Mouse (Mus musculus): ENCODE measurements around the gene Rerg. TPM values are rescaled to one million over a fixed set of nuclear protein-coding genes. Genes with fewer than 3 reads are reported as not detected.

The Rerg gene
- total and polyA plus RNA-seq, 2 experiments from 2014 or later, result 1.6 to 7.3 TPM

- peak; percentile 30 for DNase-seq (ENCODE audit: low spot score)
- H3K4me2 ChIP-seq (ENCODE audit: low read depth, low read length), result no peak overlapping the region
- no peaks in the 10 kb centered on the region for H3K9me3 ChIP-seq (ENCODE audit: low read length)
- H3K27ac ChIP-seq, result no peak overlapping the region
- ATAC-seq, result 0 out of 2 replicates have a peak, but pooled peaks have one; percentile 32
- no peak overlapping the region for H3K9ac ChIP-seq (replicated peaks; ENCODE audit: low read length)
- H3K36me3 ChIP-seq (ENCODE audit: insufficient read depth, low read length), result no peaks in the 10 kb centered on the region
- no peak overlapping the region for H3K4me3 ChIP-seq (ENCODE audit: low read length)
- H3K27me3 ChIP-seq (ENCODE audit: insufficient read depth, low read length), result no peaks in the 10 kb centered on the region
- no peak for TF ChIP-seq CTCF (IDR thresholded peaks at IDR 0.05; ENCODE audit: low read depth)
- H3K4me1 ChIP-seq (ENCODE audit: insufficient read depth, low read length), result 0 out of 2 replicates have a peak, but pooled peaks cover 5% of the 10 kb centered on the region
- WGBS, result 68% methylated on average over 3 of the region's 3 CpGs
These were observed 17.1 kb upstream of the Rerg start for GRCm38 (mm10) chr6:137187426-137187825.

DNA sequence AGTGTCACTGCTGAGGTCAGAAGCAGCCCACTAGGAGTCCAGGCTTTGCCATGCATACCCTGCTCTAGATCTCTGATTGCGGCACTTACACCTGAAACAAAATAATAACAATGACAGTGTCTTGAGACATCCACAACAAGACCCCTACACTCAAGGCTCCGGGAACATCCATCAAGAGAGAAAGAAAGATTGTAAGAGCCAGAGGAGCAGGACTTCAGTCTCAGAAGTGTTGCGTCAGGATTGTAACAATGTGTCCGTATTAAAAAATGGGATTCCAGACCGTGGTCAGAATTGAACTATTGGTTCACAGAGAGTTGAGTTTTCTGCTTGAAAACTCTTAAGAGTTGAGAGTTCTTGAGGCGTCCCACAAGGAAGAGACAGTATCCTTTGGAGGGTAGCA, 10.3 kb upstream of the Rerg start:
- Histone ChIP-seq H3K27me3 (ENCODE audit: insufficient read depth, low read length) (no peaks in the 10 kb centered on the region), H3K9ac (replicated peaks; ENCODE audit: low read length) (no peak overlapping the region), H3K4me3 (ENCODE audit: low read length) (no peak overlapping the region), H3K27ac (no peak overlapping the region), H3K4me2 (ENCODE audit: low read depth, low read length) (no peak overlapping the region), H3K36me3 (ENCODE audit: insufficient read depth, low read length) (no peaks in the 10 kb centered on the region), H3K9me3 (ENCODE audit: low read length) (no peaks in the 10 kb centered on the region), H3K4me1 (ENCODE audit: insufficient read depth, low read length) (no peaks in the 10 kb centered on the region)
- no peak for TF ChIP-seq CTCF (IDR thresholded peaks at IDR 0.05; ENCODE audit: low read depth)
- DNase-seq (ENCODE audit: low spot score) (no peak), ATAC-seq (no peak)
- WGBS, result 74% methylated on average over 6 of the region's 6 CpGs

DNA sequence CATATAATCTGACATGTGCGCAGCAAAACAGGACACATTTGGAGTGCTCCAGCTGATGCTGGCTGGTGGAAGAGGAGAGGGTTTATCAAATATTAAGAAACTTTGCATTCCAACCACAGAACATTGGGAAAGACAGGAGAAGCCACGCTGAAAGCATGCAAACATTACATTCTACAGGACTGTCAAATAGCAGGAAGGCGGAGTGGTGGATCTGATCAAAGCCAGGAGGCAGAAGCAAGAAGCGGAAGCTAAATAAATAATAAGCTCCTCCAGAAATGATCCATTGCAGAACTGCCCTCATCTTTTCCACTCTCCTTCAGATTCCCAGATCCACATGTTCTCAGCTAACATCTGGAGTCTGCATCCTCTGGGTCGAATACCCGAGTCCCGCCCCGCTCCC, 9.8 kb upstream of the Rerg start:
- Histone ChIP-seq H3K9me3 (ENCODE audit: low read length) (no peaks in the 10 kb centered on the region), H3K27ac (no peak overlapping the region), H3K4me2 (ENCODE audit: low read depth, low read length) (no peak overlapping the region), H3K27me3 (ENCODE audit: insufficient read depth, low read length) (no peaks in the 10 kb centered on the region), H3K9ac (replicated peaks; ENCODE audit: low read length) (no peak overlapping the region), H3K4me1 (ENCODE audit: insufficient read depth, low read length) (no peaks in the 10 kb centered on the region), H3K4me3 (ENCODE audit: low read length) (no peak overlapping the region), H3K36me3 (ENCODE audit: insufficient read depth, low read length) (no peaks in the 10 kb centered on the region)
- TF ChIP-seq CTCF (IDR thresholded peaks at IDR 0.05; ENCODE audit: low read depth), result no peak
- ATAC-seq (no peak), DNase-seq (ENCODE audit: low spot score) (no peak)
- WGBS, result 64% methylated on average over 8 of the region's 8 CpGs

GRCm38 (mm10) chr6:137179026-137179425, 8.7 kb upstream of the Rerg start:
- Histone ChIP-seq H3K27ac (no peak overlapping the region), H3K4me1 (ENCODE audit: insufficient read depth, low read length) (no peaks in the 10 kb centered on the region), H3K4me2 (ENCODE audit: low read depth, low read length) (no peak overlapping the region), H3K4me3 (ENCODE audit: low read length) (no peak overlapping the region), H3K36me3 (ENCODE audit: insufficient read depth, low read length) (no peaks in the 10 kb centered on the region), H3K27me3 (ENCODE audit: insufficient read depth, low read length) (no peaks in the 10 kb centered on the region), H3K9me3 (ENCODE audit: low read length) (no peaks in the 10 kb centered on the region), H3K9ac (replicated peaks; ENCODE audit: low read length) (no peak overlapping the region)
- TF ChIP-seq CTCF (IDR thresholded peaks at IDR 0.05; ENCODE audit: low read depth), result no peak
- DNase-seq (ENCODE audit: low spot score), result no peak
- WGBS, result 37% methylated on average over 3 of the region's 3 CpGs
- ATAC-seq, result no peak

- H3K9ac ChIP-seq (replicated peaks; ENCODE audit: low read length), result no peak overlapping the region
- no peaks in the 10 kb centered on the region; the same call in 1 of the 2 replicates for H3K27me3 ChIP-seq (ENCODE audit: insufficient read depth, low read length)
- 50% methylated on average over 7 of the region's 7 CpGs for WGBS
These were observed 349 bp upstream of the Rerg start for GRCm38 (mm10) chr6:137170646-137171045.

DNA sequence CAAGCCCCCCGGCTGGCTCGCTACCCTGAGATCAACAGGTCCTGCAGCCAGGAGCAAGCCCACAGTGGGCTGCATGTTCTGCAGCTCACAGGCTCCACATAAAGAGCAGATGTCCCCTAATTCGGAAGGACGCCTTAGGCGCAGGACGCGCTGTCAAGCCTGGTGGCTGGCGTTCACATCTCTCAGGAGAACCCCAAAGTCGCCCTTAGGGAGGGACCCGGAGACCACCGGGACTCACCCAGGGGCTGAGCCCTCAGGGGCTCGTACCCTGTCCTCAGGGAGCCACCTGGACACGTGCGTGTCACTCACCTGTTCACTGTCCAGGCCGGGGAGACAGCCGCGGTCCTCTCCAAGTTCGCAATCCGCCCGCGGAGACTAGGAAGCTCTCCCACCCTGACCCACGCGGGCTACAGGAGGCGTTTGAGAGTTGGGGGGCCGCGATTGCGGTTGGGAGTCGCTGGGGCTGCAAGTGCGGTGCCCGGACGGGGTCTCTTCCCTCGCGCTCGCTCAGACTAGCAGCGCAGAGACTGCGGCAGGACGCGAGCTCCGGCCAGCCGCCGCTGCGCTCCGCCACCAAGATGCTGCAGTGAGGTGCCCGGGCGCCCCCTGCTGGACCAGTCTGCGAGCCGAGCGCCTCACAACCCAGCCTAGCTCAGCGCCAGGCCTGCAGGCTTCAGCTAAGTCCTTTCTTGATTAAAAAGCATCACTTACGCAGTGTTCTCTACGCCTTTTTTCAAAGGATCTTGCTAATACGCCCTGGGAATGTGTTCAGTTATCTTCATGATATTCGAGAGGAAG, 927 bp downstream of the Rerg start:
- DNase-seq (ENCODE audit: low spot score) (peak; percentile 95), ATAC-seq (peak; percentile 94)
- Histone ChIP-seq H3K27me3 (ENCODE audit: insufficient read depth, low read length) (no peaks in the 10 kb centered on the region; the same call in 1 of the 2 replicates), H3K4me3 (ENCODE audit: low read length) (peak overlapping the region; percentile 50), H3K4me2 (ENCODE audit: low read depth, low read length) (peak overlapping the region; percentile 89), H3K27ac (no peak overlapping the region), H3K36me3 (ENCODE audit: insufficient read depth, low read length) (no peaks in the 10 kb centered on the region), H3K9me3 (ENCODE audit: low read length) (no peaks in the 10 kb centered on the region), H3K4me1 (ENCODE audit: insufficient read depth, low read length) (no peaks in the 10 kb centered on the region), H3K9ac (replicated peaks; ENCODE audit: low read length) (peak overlapping the region; percentile 48)
- WGBS, result under 1% methylated on average over 53 of the region's 53 CpGs
- peak; percentile 85 for TF ChIP-seq CTCF (IDR thresholded peaks at IDR 0.05; ENCODE audit: low read depth)

More at GRCm38 (mm10) chr6:137170646-137171045, 349 bp upstream of the Rerg start:
- DNase-seq (ENCODE audit: low spot score), result no peak
- Histone ChIP-seq H3K4me3 (ENCODE audit: low read length) (no peak overlapping the region), H3K4me2 (ENCODE audit: low read depth, low read length) (no peak overlapping the region), H3K36me3 (ENCODE audit: insufficient read depth, low read length) (no peaks in the 10 kb centered on the region), H3K4me1 (ENCODE audit: insufficient read depth, low read length) (no peaks in the 10 kb centered on the region), H3K27ac (no peak overlapping the region), H3K9me3 (ENCODE audit: low read length) (no peaks in the 10 kb centered on the region)
- ATAC-seq, result no peak
- TF ChIP-seq CTCF (IDR thresholded peaks at IDR 0.05; ENCODE audit: low read depth), result no peak

- TF ChIP-seq CTCF (IDR thresholded peaks at IDR 0.05; ENCODE audit: low read depth), result no peak
- 42% methylated on average over 4 of the region's 4 CpGs for WGBS
- no peak for DNase-seq (ENCODE audit: low spot score)
- no peak overlapping the region for H3K4me3 ChIP-seq (ENCODE audit: low read length)
- H3K9ac ChIP-seq (replicated peaks; ENCODE audit: low read length), result no peak overlapping the region
- no peaks in the 10 kb centered on the region for H3K4me1 ChIP-seq (ENCODE audit: insufficient read depth, low read length)
- no peaks in the 10 kb centered on the region; the same call in 1 of the 2 replicates for H3K27me3 ChIP-seq (ENCODE audit: insufficient read depth, low read length)
- H3K36me3 ChIP-seq (ENCODE audit: insufficient read depth, low read length), result no peaks in the 10 kb centered on the region
- H3K27ac ChIP-seq, result no peak overlapping the region
- H3K4me2 ChIP-seq (ENCODE audit: low read depth, low read length), result no peak overlapping the region
- no peaks in the 10 kb centered on the region for H3K9me3 ChIP-seq (ENCODE audit: low read length)
- ATAC-seq, result no peak
These were observed 3.5 kb downstream of the Rerg start for GRCm38 (mm10) chr6:137166843-137167242.

All from hindbrain, postnatal 0 days (tissue).